Mouse (Mus musculus) heart, postnatal 25 days (tissue): Measurements from ENCODE around the gene Ccna1. TPM values are rescaled to one million over a fixed set of nuclear protein-coding genes. Genes with fewer than 3 reads are reported as not detected.

Experiments
- DNase-seq: peaks from one replicate; pipeline ENCODE4 v3.0.0; 2022; ENCODE audit warnings: low spot score
- intact Hi-C: fragments of 180-260 bp; cut with DNase I; formaldehyde crosslinking; loops from one replicate; pipeline ENCODE4 v1.15.1; 2025
- total RNA-seq, 2 experiments: library from RNA; stranded (reverse); gene quantifications; 2 replicates each; pipeline ENCODE4 v1.2.3; 2021

Gene Ccna1
- total RNA-seq, 2 experiments from 2014 or later: not detected

GRCm38 (mm10) chr3:55066666-55067023 lies 11.3 kb upstream of the Ccna1 start:
- no peak for DNase-seq
- intact Hi-C loops: loop anchor here (5.0 kb wide), 1 partner anchor 59 kb away; no protein-coding TSS in a partner anchor

GRCm38 (mm10) chr3:55065738-55066665 lies 10.7 kb upstream of the Ccna1 start:
- DNase-seq: no peak
- intact Hi-C loops: loop anchor here (2.0 to 5.0 kb wide), 2 partner anchors 43 to 59 kb away; no protein-coding TSS in a partner anchor

GRCm38 (mm10) chr3:55064396-55064795 lies 9.1 kb upstream of the Ccna1 start:
- intact Hi-C loops: loop anchor here (2.0 to 5.0 kb wide), 3 partner anchors 42 to 327 kb away; partner anchors contain the start of genes Alg5 and Exosc8
- DNase-seq: peak; percentile 17

- intact Hi-C loops: loop anchor here (2.0 to 5.0 kb wide), 3 partner anchors 135 to 325 kb away; partner anchors contain the start of genes Alg5 and Exosc8
- DNase-seq: no peak
Measured at GRCm38 (mm10) chr3:55062653-55063052, 7.4 kb upstream of the Ccna1 start.

- intact Hi-C loops: no loop called here
- DNase-seq: no peak
Measured at GRCm38 (mm10) chr3:55056376-55056775, 1.1 kb upstream of the Ccna1 start.

- DNase-seq: no peak
- intact Hi-C loops: no loop called here
Measured at GRCm38 (mm10) chr3:55055747-55056120, 433 bp upstream of the Ccna1 start.

- DNase-seq: no peak
- intact Hi-C loops: no loop called here
Measured at GRCm38 (mm10) chr3:55054231-55054630, 1.1 kb downstream of the Ccna1 start.

- peak; percentile 8 for DNase-seq
- intact Hi-C loops: no loop called here
Measured at GRCm38 (mm10) chr3:55044601-55045370, 10.5 kb downstream of the Ccna1 start.

GRCm38 (mm10) chr3:55037608-55038007 lies 17.7 kb downstream of the Ccna1 start:
- no peak for DNase-seq
- intact Hi-C loops: no loop called here

GRCm38 (mm10) chr3:55027271-55027840 lies 27.9 kb downstream of the Ccna1 start:
- intact Hi-C loops: no loop called here
- no peak for DNase-seq

GRCm38 (mm10) chr3:55025502-55025901 lies 29.8 kb downstream of the Ccna1 start:
- intact Hi-C loops: no loop called here
- no peak for DNase-seq

GRCm38 (mm10) chr3:55023347-55023746 lies 32.0 kb downstream of the Ccna1 start:
- no peak for DNase-seq
- intact Hi-C loops: loop anchor here (2.0 kb wide), 1 partner anchor 41 kb away; no protein-coding TSS in a partner anchor

GRCm38 (mm10) chr3:55022247-55022646 lies 33.1 kb downstream of the Ccna1 start:
- intact Hi-C loops: loop anchor here (2.0 kb wide), 1 partner anchor 43 kb away; no protein-coding TSS in a partner anchor
- no peak for DNase-seq

- intact Hi-C loops: no loop called here
- no peak for DNase-seq
Measured at GRCm38 (mm10) chr3:55012536-55012935, 42.8 kb downstream of the Ccna1 start.

GRCm38 (mm10) chr3:55011681-55012080 lies 43.6 kb downstream of the Ccna1 start:
- DNase-seq: no peak
- intact Hi-C loops: no loop called here

- no peak for DNase-seq
- intact Hi-C loops: loop anchor here (5.0 kb wide), 1 partner anchor 58 kb away; no protein-coding TSS in a partner anchor
Measured at GRCm38 (mm10) chr3:55008965-55009741, 46.1 kb downstream of the Ccna1 start.

GRCm38 (mm10) chr3:55004036-55004435 lies 51.3 kb downstream of the Ccna1 start:
- intact Hi-C loops: no loop called here
- no peak for DNase-seq

GRCm38 (mm10) chr3:55001677-55002076 lies 53.6 kb downstream of the Ccna1 start:
- intact Hi-C loops: no loop called here
- no peak for DNase-seq
